Mouse (Mus musculus) B cell, adult 2 months (primary cell): Measurements from ENCODE around the gene Olfml2a.
"Not testable (repeated sequence)": the region's sequence is repeated elsewhere in the genome, so short reads cannot be mapped to it uniquely, and the experiment has no call there.

Experiments
- DNase-seq, 2 experiments: peaks; one replicate each; pipeline ENCODE4 v3.0.0; 2022

Olfml2a gene

GRCm38 (mm10) chr2:38987803-38988510 lies 56.2 kb downstream of the Olfml2a start:
- no peak for DNase-seq

- DNase-seq: no peak
These were observed 57.2 kb downstream of the Olfml2a start for GRCm38 (mm10) chr2:38988929-38989328.

GRCm38 (mm10) chr2:38992004-38992403 lies 60.2 kb downstream of the Olfml2a start:
- DNase-seq: no peak

- DNase-seq: no peak
These were observed 60.7 kb downstream of the Olfml2a start for GRCm38 (mm10) chr2:38992452-38992851.

GRCm38 (mm10) chr2:38997386-38998374 lies 65.9 kb downstream of the Olfml2a start, which contains the start of gene Wdr38:
Wdr38 (plus strand) TSS chr2:38997476.
- peak; percentile 93 for DNase-seq

GRCm38 (mm10) chr2:38999381-38999780 lies 67.6 kb downstream of the Olfml2a start:
- no peak for DNase-seq

- no peak for DNase-seq
These were observed 68.3 kb downstream of the Olfml2a start for GRCm38 (mm10) chr2:38999910-39000586.

- no peak for DNase-seq
These were observed 68.8 kb downstream of the Olfml2a start for GRCm38 (mm10) chr2:39000587-39000919.

- DNase-seq: no peak
These were observed 70.1 kb downstream of the Olfml2a start for GRCm38 (mm10) chr2:39001866-39002265.

- no peak for DNase-seq
These were observed 71.3 kb downstream of the Olfml2a start for GRCm38 (mm10) chr2:39003106-39003505.

GRCm38 (mm10) chr2:39003512-39003911 lies 71.7 kb downstream of the Olfml2a start:
- no peak for DNase-seq

- DNase-seq: peak; percentile 47 to 53
These were observed 72.6 kb downstream of the Olfml2a start for GRCm38 (mm10) chr2:39004372-39004771.

- DNase-seq: peak; percentile 92
These were observed 73.2 kb downstream of the Olfml2a start, which contains the start of gene Arpc5l for GRCm38 (mm10) chr2:39004880-39005435. Arpc5l (plus strand) TSS chr2:39005348.

GRCm38 (mm10) chr2:39005574-39006079 lies 73.8 kb downstream of the Olfml2a start, which contains the start of gene Rpl35:
Rpl35 (minus strand) TSS chr2:39005624.
- DNase-seq: peak; percentile 80 to 83

- DNase-seq: no peak
These were observed 74.5 kb downstream of the Olfml2a start for GRCm38 (mm10) chr2:39006149-39006730.

- peak; percentile 95 to 97 for DNase-seq
These were observed 76.1 kb downstream of the Olfml2a start for GRCm38 (mm10) chr2:39007865-39008264.

GRCm38 (mm10) chr2:39008350-39008851 lies 76.6 kb downstream of the Olfml2a start:
- DNase-seq: peak in 1 of 2 experiments; percentile 56

- DNase-seq: peak; percentile 90 to 94
These were observed 77.2 kb downstream of the Olfml2a start for GRCm38 (mm10) chr2:39008954-39009365.

GRCm38 (mm10) chr2:39010144-39010543 lies 78.4 kb downstream of the Olfml2a start:
- not testable (repeated sequence) for DNase-seq

GRCm38 (mm10) chr2:39011264-39011663 lies 79.5 kb downstream of the Olfml2a start:
- DNase-seq: peak; percentile 43 to 54

- no peak for DNase-seq
These were observed 80.2 kb downstream of the Olfml2a start for GRCm38 (mm10) chr2:39011971-39012370.
